Mouse (Mus musculus) left cerebral cortex, postnatal 10 days (tissue): ENCODE measurements around the gene Grem2. TPM values are rescaled to one million over a fixed set of nuclear protein-coding genes. Genes with fewer than 3 reads are reported as not detected.

Source experiments
- DNase-seq, 2 experiments: peaks; one replicate each; pipeline ENCODE4 v3.0.0; 2021 to 2022; ENCODE audit warnings: low spot score in 2 of 2, mixed read lengths in 1 of 2; ENCODE audit errors: extremely low spot score in 1 of 2
- intact Hi-C: fragments of 180-260 bp; cut with DNase I; formaldehyde crosslinking; loops from one replicate; pipeline ENCODE4 v1.15.1; 2025
- total RNA-seq, 2 experiments: library from RNA; stranded (reverse); gene quantifications; 2 replicates each; pipeline ENCODE4 v1.2.3; 2021

The Grem2 gene
- total RNA-seq, 2 experiments from 2014 or later = 25.5 to 27.8 TPM

- intact Hi-C loops = no loop called here
These were observed 84.8 kb downstream of the Grem2 start for GRCm38 (mm10) chr1:174836861-174837260.

GRCm38 (mm10) chr1:174826562-174826961 is 95.1 kb downstream of the Grem2 start:
- intact Hi-C loops = no loop called here
- DNase-seq = no peak

More at GRCm38 (mm10) chr1:174836861-174837260, 84.8 kb downstream of the Grem2 start:
- peak in 1 of 2 experiments; percentile 27 for DNase-seq

- DNase-seq = no peak
- intact Hi-C loops = no loop called here
These were observed 109.8 kb downstream of the Grem2 start for GRCm38 (mm10) chr1:174811846-174812245.

- no peak for DNase-seq
- intact Hi-C loops = no loop called here
These were observed 133.0 kb downstream of the Grem2 start for GRCm38 (mm10) chr1:174788617-174789016.
